Mouse (Mus musculus) heart, adult 2 months (tissue): ENCODE measurements at regions not wholly inside any gene's neighbourhood (a gene's known extent, or its start where the extent isn't known, plus 50 kb on each side); places are given as distances from the start of the nearest gene placed in this dataset.

Experiments used
- CTCF ChIP-seq: fragments of 200-600 bp; IDR thresholded peaks from 2 replicates; pipeline ENCODE4 v1.8.1; 2022; ENCODE audit warnings: antibody characterized with exemption, mild to moderate bottlenecking, moderate library complexity
- EP300 ChIP-seq: fragments of 200-500 bp; IDR thresholded peaks from 2 replicates; pipeline ENCODE4 v1.6.1; 2011; ENCODE audit warnings: low read depth, low read length, control low read depth; ENCODE audit not compliant: insufficient read depth

GRCm38 (mm10) chr8:97015571-97015970, 1127.2 kb upstream of the Got2 start:
- no peak for TF ChIP-seq CTCF
- TF ChIP-seq EP300, result no peak
